Mouse (Mus musculus) hindbrain, embryonic 16.5 days (tissue): Measurements from ENCODE around the gene Sec14l3. TPM values are rescaled to one million over a fixed set of nuclear protein-coding genes. Genes with fewer than 3 reads are reported as not detected.

Experiments used
- ATAC-seq: fragments of 200-750 bp; cut with Nextera tagmentation; 2 replicates; pipeline ENCODE4 v1.8.0; 2017; ENCODE audit warnings: moderate TSS enrichment, moderate library complexity
- H3K27ac ChIP-seq: fragments of 300-500 bp; sonication (generic); 2 replicates; pipeline ENCODE4 v1.5.1; 2014; ENCODE audit warnings: low read depth, mild to moderate bottlenecking, control low read depth, low read length, moderate library complexity
- H3K27me3 ChIP-seq: fragments of 300-500 bp; sonication (generic); replicated peaks from 2 replicates; pipeline ENCODE4 v1.6.1; 2014; ENCODE audit warnings: low read length; ENCODE audit not compliant: control insufficient read depth, insufficient read depth
- H3K36me3 ChIP-seq: fragments of 300-500 bp; sonication (generic); 2 replicates; pipeline ENCODE4 v1.6.1; 2014; ENCODE audit warnings: mild to moderate bottlenecking, low read length, moderate library complexity, mixed read lengths; ENCODE audit not compliant: control insufficient read depth, insufficient read depth
- H3K4me1 ChIP-seq: fragments of 300-500 bp; sonication (generic); 2 replicates; pipeline ENCODE4 v1.6.1; 2014; ENCODE audit warnings: low read depth, low read length; ENCODE audit not compliant: control insufficient read depth, insufficient read depth
- H3K4me2 ChIP-seq: fragments of 300-500 bp; sonication (generic); 2 replicates; pipeline ENCODE4 v1.6.1; 2014; ENCODE audit warnings: mild to moderate bottlenecking, low read length, control low read depth, moderate library complexity
- H3K4me3 ChIP-seq: fragments of 300-500 bp; sonication (generic); 2 replicates; pipeline ENCODE4 v1.5.1; 2014; ENCODE audit warnings: mild to moderate bottlenecking, low read length, control low read depth, moderate library complexity
- H3K9ac ChIP-seq: fragments of 300-500 bp; sonication (generic); 2 replicates; pipeline ENCODE4 v1.6.1; 2014; ENCODE audit warnings: low read depth, mild to moderate bottlenecking, control low read depth, low read length, moderate library complexity
- H3K9me3 ChIP-seq: fragments of 300-500 bp; sonication (generic); 2 replicates; pipeline ENCODE4 v1.6.1; 2014; ENCODE audit warnings: mild to moderate bottlenecking, low read length, moderate library complexity; ENCODE audit not compliant: control insufficient read depth
- WGBS: fragments of 180-500 bp; shearing (Covaris S2); extraction: QIAGEN DNeasy Blood & Tissue Kit; methylation state at CpG from one replicate; pipeline ENCODE4 v1.1.7; 2014; 5-methylcytosine and 5-hydroxymethylcytosine counted together
- polyA plus RNA-seq: library from polyadenylated mRNA; unstranded; fragments of >200 nt; fragmentation: Nextera tagmentation; extraction: Ambion mirVana; gene quantifications from 2 replicates; pipeline ENCODE4 v1.2.1, GENCODE M21; 2015

Gene Sec14l3
- polyA plus RNA-seq, 1 experiment from 2014 or later, result 1.2 TPM

DNA sequence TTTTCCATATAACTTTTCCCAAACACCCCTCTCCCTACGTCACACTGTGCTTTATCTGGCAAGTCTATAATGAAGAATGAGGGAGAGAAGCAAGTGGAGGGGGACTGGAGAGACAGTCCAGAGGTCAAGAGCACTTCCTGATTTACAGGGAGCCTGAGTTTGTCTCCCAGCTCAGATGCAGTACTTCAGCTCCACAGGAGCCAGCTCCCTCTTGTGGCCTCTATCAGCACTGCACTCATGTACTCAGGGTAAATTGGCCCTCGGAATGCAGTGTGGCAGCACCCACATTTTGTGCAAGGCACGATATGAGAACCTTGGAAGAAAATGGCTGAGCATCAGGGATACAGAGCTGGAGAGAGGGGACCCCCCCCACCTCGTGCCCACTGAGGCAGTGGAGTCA, 15.6 kb downstream of the Sec14l3 start:
- H3K4me2 ChIP-seq, result no peak overlapping the region
- no peak for ATAC-seq
- H3K9ac ChIP-seq, result no peak overlapping the region
- H3K9me3 ChIP-seq, result no peaks in the 10 kb centered on the region
- 13% methylated on average over 4 of the region's 4 CpGs for WGBS
- H3K27ac ChIP-seq, result no peak overlapping the region
- H3K27me3 ChIP-seq, result no peaks in the 10 kb centered on the region
- H3K36me3 ChIP-seq, result no peaks in the 10 kb centered on the region
- no peak overlapping the region for H3K4me3 ChIP-seq
- no peaks in the 10 kb centered on the region for H3K4me1 ChIP-seq

DNA sequence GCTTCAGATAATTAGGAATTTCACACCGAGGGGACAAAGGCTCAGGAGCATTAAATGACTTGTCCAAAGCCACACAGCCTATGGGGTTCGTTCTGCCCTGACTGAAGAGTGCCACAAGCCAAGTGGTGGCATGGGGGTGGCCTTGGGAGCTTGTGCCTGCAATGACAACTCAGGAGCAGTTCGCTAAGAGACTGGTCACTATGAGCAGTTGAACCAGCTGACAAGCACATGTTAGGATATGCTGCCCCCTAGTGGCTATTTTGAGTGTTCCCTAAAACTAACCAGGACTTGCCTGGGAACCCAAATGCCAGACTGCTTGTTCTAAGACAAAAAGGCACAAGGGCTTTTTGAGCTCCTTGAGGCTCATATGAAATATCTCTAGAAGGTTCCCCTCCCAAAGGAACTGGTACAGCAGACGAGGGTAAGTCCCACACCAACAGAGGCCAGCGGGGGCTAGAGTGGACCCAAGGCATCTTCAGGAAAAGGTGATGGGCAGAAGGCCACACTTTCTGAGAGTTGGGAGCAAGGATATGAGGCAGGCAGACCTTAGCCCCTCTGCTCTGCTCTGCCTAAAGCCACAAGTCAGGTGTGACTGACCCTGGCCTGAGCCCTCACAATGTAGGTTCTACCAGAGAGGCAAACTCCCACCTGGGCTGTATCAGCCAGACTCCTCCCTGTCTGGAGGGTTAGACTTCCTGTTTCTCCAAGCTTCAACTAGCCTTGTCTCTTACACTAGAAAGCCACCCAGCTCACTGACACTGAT, 18.9 kb downstream of the Sec14l3 start:
- Histone ChIP-seq H3K9me3 (no peaks in the 10 kb centered on the region), H3K27me3 (no peaks in the 10 kb centered on the region), H3K4me2 (no peak overlapping the region), H3K4me3 (no peak overlapping the region), H3K4me1 (no peaks in the 10 kb centered on the region), H3K36me3 (no peaks in the 10 kb centered on the region), H3K27ac (no peak overlapping the region), H3K9ac (no peak overlapping the region)
- ATAC-seq, result peak; percentile 74
- WGBS, result 35% methylated on average over 5 of the region's 5 CpGs

DNA sequence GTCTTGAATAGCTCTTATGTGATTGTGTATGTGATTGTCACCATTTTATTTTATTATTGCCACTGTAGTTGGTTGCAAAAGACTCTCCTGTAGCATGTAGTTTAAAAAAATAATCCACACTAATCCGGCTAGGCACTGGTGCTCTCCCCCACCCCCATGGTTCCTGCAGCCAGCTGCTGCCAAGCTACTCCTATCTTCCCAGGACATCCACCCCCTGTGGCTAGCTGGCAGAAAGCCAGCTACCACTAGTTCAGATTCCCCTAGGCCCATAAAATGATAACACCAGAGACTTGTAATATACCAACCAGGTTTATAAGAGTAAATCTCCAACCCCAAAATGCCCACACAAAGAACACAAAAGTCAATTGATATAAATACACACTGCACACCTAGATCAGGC, 21.6 kb downstream of the Sec14l3 start:
- H3K36me3 ChIP-seq, result peaks cover 7% of the 10 kb centered on the region
- H3K4me3 ChIP-seq, result no peak overlapping the region
- no peak for ATAC-seq
- H3K9ac ChIP-seq, result no peak overlapping the region
- 41% methylated on average over 1 of the region's 1 CpGs for WGBS
- H3K27ac ChIP-seq, result no peak overlapping the region
- no peaks in the 10 kb centered on the region for H3K27me3 ChIP-seq
- no peaks in the 10 kb centered on the region for H3K4me1 ChIP-seq
- peaks cover 3% of the 10 kb centered on the region; the same call in 1 of the 2 replicates for H3K9me3 ChIP-seq
- no peak overlapping the region for H3K4me2 ChIP-seq

DNA sequence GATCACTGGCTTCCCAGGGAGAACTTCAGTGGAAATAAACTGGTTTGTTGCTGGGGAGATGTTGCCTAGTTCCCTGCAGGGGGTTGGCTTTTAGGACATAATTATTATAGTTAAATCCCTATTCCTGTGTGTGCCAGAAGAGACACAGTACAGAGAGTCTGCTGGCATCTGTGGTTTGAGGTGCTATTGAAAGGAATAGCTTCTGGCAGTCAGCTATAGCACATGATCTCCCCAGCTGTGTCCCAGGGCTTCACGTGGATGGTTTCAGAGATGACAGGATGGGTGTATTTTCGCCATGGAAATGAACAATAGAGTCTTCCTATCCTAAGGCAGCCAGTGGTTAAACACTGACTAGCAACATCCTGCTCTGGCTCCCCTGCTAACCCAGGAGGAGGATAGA, 22.6 kb downstream of the Sec14l3 start:
- no peak for ATAC-seq

DNA sequence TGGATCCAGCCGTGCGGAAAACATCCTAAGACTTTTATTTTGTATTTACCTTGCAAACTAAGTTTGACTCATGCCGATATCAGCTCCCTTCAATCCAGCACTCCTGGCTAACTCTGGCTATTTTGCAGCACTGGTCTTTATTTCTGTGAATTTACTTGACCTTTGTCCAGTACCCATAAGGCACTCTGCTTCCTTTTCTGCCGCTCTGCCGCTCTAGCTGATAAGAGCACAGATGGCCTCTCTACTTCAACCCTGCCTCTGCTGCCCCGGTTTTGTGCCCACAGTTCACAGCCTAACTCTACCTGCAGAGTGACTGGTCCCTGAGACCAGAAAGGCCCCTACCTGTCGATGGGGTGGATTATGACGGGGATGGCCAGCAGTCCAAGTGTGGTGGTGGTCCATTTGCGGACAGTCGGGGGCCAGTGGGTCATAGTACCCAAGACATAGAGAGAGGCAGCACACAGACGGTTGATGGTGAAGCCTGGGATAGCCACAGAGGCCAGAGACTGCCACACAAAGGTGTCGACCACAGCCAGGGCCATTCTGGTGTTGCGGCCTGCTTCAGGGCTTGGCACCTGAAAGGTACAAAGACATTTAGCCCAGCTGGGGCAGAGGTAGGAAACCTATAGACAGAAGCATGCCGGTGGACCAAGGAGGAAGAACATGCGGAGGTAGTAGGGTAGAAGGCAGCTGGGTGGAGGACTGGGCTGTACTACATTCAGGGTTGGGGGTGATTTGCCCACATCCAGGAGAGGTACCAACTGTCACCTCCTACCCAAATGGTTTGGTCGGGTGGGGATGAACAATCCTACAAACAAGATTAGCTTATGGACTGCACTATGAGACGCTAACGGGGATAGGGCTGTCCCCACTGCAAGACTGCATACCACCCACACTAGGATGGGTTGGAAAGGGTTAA, 29.1 kb downstream of the Sec14l3 start:
- peak overlapping the region; percentile 75 for H3K4me2 ChIP-seq
- peak overlapping the region; percentile 67; the same call in 1 of the 2 replicates for H3K9ac ChIP-seq
- H3K27me3 ChIP-seq, result no peaks in the 10 kb centered on the region
- H3K36me3 ChIP-seq, result peaks cover 11% of the 10 kb centered on the region
- H3K27ac ChIP-seq, result no peak overlapping the region
- peak overlapping the region; percentile 62 for H3K4me3 ChIP-seq
- ATAC-seq, result no peak
- H3K9me3 ChIP-seq, result peaks cover 3% of the 10 kb centered on the region; the same call in 1 of the 2 replicates
- WGBS, result 89% methylated on average over 18 of the region's 18 CpGs
- peaks cover 21% of the 10 kb centered on the region for H3K4me1 ChIP-seq

More for the DNA sequence above, 22.6 kb downstream of the Sec14l3 start:
- Histone ChIP-seq H3K9ac (no peak overlapping the region), H3K27ac (no peak overlapping the region), H3K36me3 (peaks cover 11% of the 10 kb centered on the region), H3K4me3 (no peak overlapping the region), H3K4me2 (no peak overlapping the region), H3K4me1 (no peaks in the 10 kb centered on the region), H3K9me3 (peaks cover 3% of the 10 kb centered on the region; the same call in 1 of the 2 replicates), H3K27me3 (no peaks in the 10 kb centered on the region)
- 58% methylated on average over 2 of the region's 2 CpGs for WGBS

DNA sequence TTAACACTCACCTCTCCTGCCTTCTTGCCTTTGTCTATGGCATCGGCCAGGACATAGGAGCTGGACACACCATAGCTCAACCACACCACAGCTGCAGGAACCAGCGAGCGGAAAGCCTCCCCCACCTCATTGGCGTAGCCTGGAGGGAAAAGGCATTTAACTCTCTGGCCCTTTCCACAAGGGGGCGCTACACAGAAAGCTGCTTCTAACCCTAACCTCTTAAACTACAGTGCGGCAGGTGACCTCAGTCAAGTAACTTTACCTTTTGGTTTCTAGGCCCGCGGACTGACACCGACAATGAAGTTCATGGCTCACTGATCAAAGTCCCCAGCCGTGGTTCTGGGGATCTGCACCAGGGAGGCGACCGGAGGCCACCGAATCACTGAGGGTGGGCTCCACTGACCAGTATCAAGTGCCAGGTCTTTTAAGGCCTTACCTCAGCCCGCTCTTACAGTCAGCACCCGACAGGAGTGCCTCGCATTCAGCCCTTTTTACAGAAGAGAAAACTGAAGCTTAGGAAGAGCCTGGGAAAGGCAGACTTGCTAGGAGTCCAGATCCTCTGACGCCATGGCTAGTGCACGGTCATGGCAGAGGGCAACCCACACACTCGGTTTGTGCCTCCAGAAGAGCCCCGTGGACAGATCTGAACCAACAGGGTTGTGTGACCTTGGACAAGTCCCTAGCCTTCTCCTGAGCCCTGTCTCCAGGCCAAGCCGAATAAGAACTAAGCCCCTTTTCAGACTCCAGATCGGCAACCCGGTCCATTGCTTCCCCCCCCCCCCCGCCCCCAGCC, 29.9 kb downstream of the Sec14l3 start:
- peaks cover 21% of the 10 kb centered on the region for H3K4me1 ChIP-seq
- no peak for ATAC-seq
- peak overlapping the region; percentile 67 for H3K9ac ChIP-seq
- H3K4me2 ChIP-seq, result peak overlapping the region; percentile 75
- H3K27me3 ChIP-seq, result no peaks in the 10 kb centered on the region
- peak overlapping the region; percentile 83 for H3K27ac ChIP-seq
- peaks cover 3% of the 10 kb centered on the region; the same call in 1 of the 2 replicates for H3K9me3 ChIP-seq
- H3K36me3 ChIP-seq, result peaks cover 11% of the 10 kb centered on the region
- WGBS, result 5% methylated on average over 21 of the region's 24 CpGs
- H3K4me3 ChIP-seq, result peak overlapping the region; percentile 62

DNA sequence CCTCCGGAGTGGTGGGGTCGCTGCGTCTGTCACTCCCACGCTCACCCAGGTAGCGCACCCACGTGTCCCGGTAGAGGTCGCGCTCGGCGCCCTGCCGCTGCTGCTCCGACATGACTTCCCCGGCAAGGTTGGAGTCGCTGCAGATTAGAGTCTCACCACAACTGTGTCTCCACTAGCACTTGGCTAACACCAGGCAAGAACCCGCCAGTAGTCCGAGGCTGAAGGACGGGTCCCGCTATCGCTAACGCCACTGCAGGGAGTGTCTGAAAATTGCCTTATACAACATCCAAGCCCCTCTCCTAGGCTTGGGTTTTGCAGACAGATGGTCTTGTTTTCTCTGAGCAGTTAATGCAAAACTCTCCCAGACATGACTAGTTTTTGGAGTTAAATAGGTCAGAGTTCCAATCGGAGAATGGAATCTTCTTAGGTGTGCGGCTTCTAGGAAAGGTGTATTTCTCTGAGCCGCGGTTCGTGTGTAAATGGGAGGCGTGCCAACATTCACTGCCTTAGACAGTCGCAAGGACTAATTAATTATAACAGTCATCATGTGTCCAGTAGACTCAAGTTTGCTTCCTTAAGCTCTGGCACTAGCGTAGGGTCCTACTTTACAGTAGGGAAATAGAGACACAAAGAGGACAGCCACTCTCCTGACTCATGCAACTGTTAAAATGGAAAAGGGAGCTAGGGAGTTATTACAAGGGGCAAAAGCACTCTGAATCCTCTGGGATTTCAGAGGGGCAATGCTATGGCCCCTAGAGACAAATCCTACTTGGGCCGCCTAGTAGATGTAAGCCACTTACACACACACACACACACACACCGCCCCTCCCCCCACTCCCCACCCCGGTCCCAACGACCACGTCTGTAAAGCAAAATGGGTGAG, 30.8 kb downstream of the Sec14l3 start, which contains the start of gene Mtfp1:
TSS of gene Mtfp1 (minus strand) at position 275 of the 883 bp plus-strand sequence.
- H3K27me3 ChIP-seq, result no peaks in the 10 kb centered on the region
- ATAC-seq, result 0 out of 2 replicates have a peak, but pooled peaks have one; percentile 29
- H3K4me1 ChIP-seq, result peaks cover 21% of the 10 kb centered on the region
- 8% methylated on average over 29 of the region's 34 CpGs for WGBS
- peak within 1 kb of the TSS; percentile 67 for H3K9ac ChIP-seq
- H3K4me3 ChIP-seq, result peak within 1 kb of the TSS; percentile 62
- H3K9me3 ChIP-seq, result peaks cover 3% of the 10 kb centered on the region; the same call in 1 of the 2 replicates
- peaks cover 11% of the 10 kb centered on the region for H3K36me3 ChIP-seq
- peak within 1 kb of the TSS; percentile 83 for H3K27ac ChIP-seq
- H3K4me2 ChIP-seq, result peak within 1 kb of the TSS; percentile 75
